In genomic region chr9:35156862-35157261, GRCm38 (mm10) we compare ENCODE assay signal across 16 mouse cellular contexts. TPM values are rescaled to one million over a fixed set of nuclear protein-coding genes. Genes with fewer than 3 reads are reported as not detected.
DNase-seq lines count a peak whose midpoint lies in the region; ATAC-seq and TF ChIP-seq lines count a peak whose summit lies in the region.
"Had no signal": no experiment of that assay in that cellular context is flagged by ENCODE, and none has a peak within 500 bp of the region (broad histone marks: within the 10 kb centered on the region; RNA-seq: fewer than 3 reads in every experiment).

No protein-coding gene starts in this region.

- no peaks in the 10 kb centered on the region for H3K9me3 ChIP-seq in kidney, embryonic 15.5 days (replicated peaks)
- H3K9me3 ChIP-seq in lung, embryonic 15.5 days = no peaks in the 10 kb centered on the region
- no peaks in the 10 kb centered on the region for H3K9me3 ChIP-seq in limb, embryonic 14.5 days (ENCODE audit: control insufficient read depth, low read length)
- no peaks in the 10 kb centered on the region for H3K9me3 ChIP-seq in stomach, embryonic 16.5 days (replicated peaks; ENCODE audit: control insufficient read depth, low read length)
- no peaks in the 10 kb centered on the region for H3K9me3 ChIP-seq in forebrain, embryonic 10.5 days
- H3K9me3 ChIP-seq: liver, embryonic 13.5 days; midbrain, embryonic 12.5 days had no signal

- H3K27ac ChIP-seq in kidney, embryonic 15.5 days = no peak overlapping the region
- H3K27ac ChIP-seq in lung, embryonic 15.5 days = peak overlapping the region; percentile 58
- peak overlapping the region; percentile 40 for H3K27ac ChIP-seq in limb, embryonic 14.5 days (replicated peaks; ENCODE audit: low read depth, low read length)
- H3K27ac ChIP-seq in stomach, embryonic 16.5 days (ENCODE audit: low read length) = peak overlapping the region; percentile 87
- H3K27ac ChIP-seq in forebrain, embryonic 10.5 days = no peak overlapping the region
- H3K27ac ChIP-seq: hindbrain, postnatal 0 days; liver, embryonic 13.5 days; midbrain, embryonic 12.5 days had no signal

- H3K27me3 ChIP-seq in kidney, embryonic 15.5 days = no peaks in the 10 kb centered on the region
- H3K27me3 ChIP-seq in lung, embryonic 15.5 days = no peaks in the 10 kb centered on the region
- no peaks in the 10 kb centered on the region for H3K27me3 ChIP-seq in limb, embryonic 14.5 days (ENCODE audit: control insufficient read depth, insufficient read depth, low read length)
- no peaks in the 10 kb centered on the region for H3K27me3 ChIP-seq in stomach, embryonic 16.5 days (ENCODE audit: control insufficient read depth, insufficient read depth, low read length)
- no peaks in the 10 kb centered on the region for H3K27me3 ChIP-seq in forebrain, embryonic 10.5 days (ENCODE audit: poor library complexity, severe bottlenecking)
- H3K27me3 ChIP-seq: CH12.LX; liver, embryonic 13.5 days; midbrain, embryonic 12.5 days; Patski had no signal

- no peak overlapping the region for H3K4me2 ChIP-seq in kidney, embryonic 15.5 days
- no peak overlapping the region for H3K4me2 ChIP-seq in lung, embryonic 15.5 days
- H3K4me2 ChIP-seq in limb, embryonic 14.5 days (replicated peaks; ENCODE audit: low read depth, low read length, severe bottlenecking) = no peak overlapping the region
- no peak overlapping the region for H3K4me2 ChIP-seq in stomach, embryonic 16.5 days (ENCODE audit: low read depth, low read length)
- H3K4me2 ChIP-seq: liver, embryonic 13.5 days; midbrain, embryonic 12.5 days had no signal

- 73% methylated on average over 4 of the region's 4 CpGs for WGBS in kidney, embryonic 15.5 days
- WGBS in lung, embryonic 15.5 days = 67% methylated on average over 4 of the region's 4 CpGs
- WGBS in limb, embryonic 14.5 days = 58% methylated on average over 4 of the region's 4 CpGs
- WGBS in stomach, embryonic 16.5 days = 64% methylated on average over 4 of the region's 4 CpGs
- 93% methylated on average over 4 of the region's 4 CpGs for WGBS in forebrain, embryonic 10.5 days

- peaks cover 8% of the 10 kb centered on the region for H3K4me1 ChIP-seq in kidney, embryonic 15.5 days
- no peaks in the 10 kb centered on the region for H3K4me1 ChIP-seq in lung, embryonic 15.5 days
- H3K4me1 ChIP-seq in limb, embryonic 14.5 days (ENCODE audit: control insufficient read depth, insufficient read depth, low read length) = peaks cover 10% of the 10 kb centered on the region; the same call in 1 of the 2 replicates
- H3K4me1 ChIP-seq in stomach, embryonic 16.5 days (ENCODE audit: control insufficient read depth, insufficient read depth, low read length) = peaks cover 7% of the 10 kb centered on the region; the same call in 1 of the 2 replicates
- H3K4me1 ChIP-seq in forebrain, embryonic 10.5 days = peaks cover 15% of the 10 kb centered on the region
- H3K4me1 ChIP-seq: liver, embryonic 13.5 days; midbrain, embryonic 12.5 days had no signal

- no peak overlapping the region for H3K4me3 ChIP-seq in kidney, embryonic 15.5 days (replicated peaks)
- H3K4me3 ChIP-seq in lung, embryonic 15.5 days = no peak overlapping the region
- no peak overlapping the region for H3K4me3 ChIP-seq in limb, embryonic 14.5 days (replicated peaks; ENCODE audit: low read length)
- no peak overlapping the region for H3K4me3 ChIP-seq in stomach, embryonic 16.5 days (replicated peaks; ENCODE audit: low read length)
- no peak overlapping the region for H3K4me3 ChIP-seq in forebrain, embryonic 10.5 days
- H3K4me3 ChIP-seq: liver, embryonic 13.5 days; midbrain, embryonic 12.5 days had no signal

- no peak overlapping the region for H3K9ac ChIP-seq in kidney, embryonic 15.5 days
- no peak overlapping the region for H3K9ac ChIP-seq in lung, embryonic 15.5 days
- H3K9ac ChIP-seq in limb, embryonic 14.5 days (ENCODE audit: low read depth, low read length, severe bottlenecking) = no peak overlapping the region
- H3K9ac ChIP-seq in stomach, embryonic 16.5 days (ENCODE audit: low read length) = no peak overlapping the region; the same call in 1 of the 2 replicates
- H3K9ac ChIP-seq: forebrain, postnatal 0 days; liver, embryonic 13.5 days; midbrain, embryonic 12.5 days had no signal

- ATAC-seq in kidney, embryonic 15.5 days (replicated peaks; ENCODE audit: low FRiP score) = 0 out of 2 replicates have a peak, but pooled peaks have one; percentile 22
- ATAC-seq in lung, embryonic 15.5 days (ENCODE audit: borderline replicate concordance, extremely low read depth, low FRiP score, low TSS enrichment) = no peak
- no peak for ATAC-seq in limb, embryonic 14.5 days (ENCODE audit: low FRiP score, low read depth)
- no peak for ATAC-seq in stomach, embryonic 16.5 days (ENCODE audit: insufficient read depth, low FRiP score)
- ATAC-seq: forebrain, postnatal 0 days; hindbrain, postnatal 0 days had no signal

- TF ChIP-seq POLR2A in limb, embryonic 14.5 days (IDR thresholded peaks at IDR 0.05; ENCODE audit: borderline replicate concordance, extremely low read depth, insufficient read depth, insufficient read length) = no peak

- 0 out of 2 replicates have a peak, but pooled peaks cover 2% of the 10 kb centered on the region for H3K36me3 ChIP-seq in kidney, embryonic 15.5 days
- H3K36me3 ChIP-seq in lung, embryonic 15.5 days = no peaks in the 10 kb centered on the region
- peaks cover under 1% of the 10 kb centered on the region; the same call in 1 of the 2 replicates for H3K36me3 ChIP-seq in limb, embryonic 14.5 days (ENCODE audit: control insufficient read depth, insufficient read depth, low read length)
- H3K36me3 ChIP-seq in stomach, embryonic 16.5 days (ENCODE audit: control insufficient read depth, insufficient read depth, low read length) = no peaks in the 10 kb centered on the region
- peaks cover 15% of the 10 kb centered on the region; the same call in 1 of the 2 replicates for H3K36me3 ChIP-seq in forebrain, embryonic 10.5 days (replicated peaks)

- DNase-seq in kidney, postnatal 10 days = no peak
- no peak for DNase-seq in lung, postnatal 36 days
- DNase-seq in limb, embryonic 14.5 days (ENCODE audit: low spot score) = no peak
- DNase-seq in forebrain, embryonic 10.5 days (ENCODE audit: extremely low spot score, low spot score) = no peak
- DNase-seq: cerebellum, adult 11 months; forebrain, postnatal 0 days; layer of hippocampus, postnatal 36 days; liver, embryonic 13.5 days; right cerebral cortex, postnatal 25 days had no signal

RNA-seq across cellular contexts. Expression of gene Dcps, which starts 19.0 kb away (rescaled TPM):
- 94.4 and 95.4 TPM in 2 replicates for polyA plus RNA-seq in kidney, embryonic 15.5 days (2015; fragmentation: Nextera tagmentation; extraction: Ambion mirVana)
- 92.6 and 93.1 TPM in 2 replicates for polyA plus RNA-seq in lung, embryonic 15.5 days (2015; fragmentation: Nextera tagmentation; extraction: Ambion mirVana)
- 54.6 and 60.3 TPM in 2 replicates for polyA plus RNA-seq in limb, embryonic 14.5 days (2012; rRNA removed)
- 61.6 and 65.2 TPM in 2 replicates for polyA plus RNA-seq in limb, embryonic 14.5 days (2014; fragmentation: Nextera tagmentation; extraction: Ambion mirVana)
- polyA plus RNA-seq in stomach, embryonic 16.5 days (2015; fragmentation: Nextera tagmentation; extraction: Ambion mirVana) = 68.2 and 68.9 TPM in 2 replicates
- polyA plus RNA-seq in forebrain, embryonic 10.5 days (2016; fragmentation: Nextera tagmentation; extraction: Ambion mirVana) = 106 and 113 TPM in 2 replicates

RNA-seq across cellular contexts. Expression of gene St3gal4, which starts 37.8 kb away (rescaled TPM):
- polyA plus RNA-seq in kidney, embryonic 15.5 days (2015; fragmentation: Nextera tagmentation; extraction: Ambion mirVana) = 17.4 and 17.8 TPM in 2 replicates
- polyA plus RNA-seq in lung, embryonic 15.5 days (2015; fragmentation: Nextera tagmentation; extraction: Ambion mirVana) = 36.4 and 37.4 TPM in 2 replicates
- polyA plus RNA-seq in limb, embryonic 14.5 days (2012; rRNA removed) = 14.5 and 17.0 TPM in 2 replicates
- polyA plus RNA-seq in limb, embryonic 14.5 days (2014; fragmentation: Nextera tagmentation; extraction: Ambion mirVana) = 35.6 and 36.3 TPM in 2 replicates
- polyA plus RNA-seq in stomach, embryonic 16.5 days (2015; fragmentation: Nextera tagmentation; extraction: Ambion mirVana) = 50.5 and 53.1 TPM in 2 replicates
- 14.5 and 15.0 TPM in 2 replicates for polyA plus RNA-seq in forebrain, embryonic 10.5 days (2016; fragmentation: Nextera tagmentation; extraction: Ambion mirVana)

RNA-seq across cellular contexts. Expression of gene Srpr, which starts 43.1 kb away (rescaled TPM):
- polyA plus RNA-seq in kidney, embryonic 15.5 days (2015; fragmentation: Nextera tagmentation; extraction: Ambion mirVana) = 117 and 123 TPM in 2 replicates
- 113 and 118 TPM in 2 replicates for polyA plus RNA-seq in lung, embryonic 15.5 days (2015; fragmentation: Nextera tagmentation; extraction: Ambion mirVana)
- polyA plus RNA-seq in limb, embryonic 14.5 days (2012; rRNA removed) = 109 and 115 TPM in 2 replicates
- 160 and 161 TPM in 2 replicates for polyA plus RNA-seq in limb, embryonic 14.5 days (2014; fragmentation: Nextera tagmentation; extraction: Ambion mirVana)
- polyA plus RNA-seq in stomach, embryonic 16.5 days (2015; fragmentation: Nextera tagmentation; extraction: Ambion mirVana) = 143 and 152 TPM in 2 replicates
- 78.8 and 81.3 TPM in 2 replicates for polyA plus RNA-seq in forebrain, embryonic 10.5 days (2016; fragmentation: Nextera tagmentation; extraction: Ambion mirVana)

RNA-seq across cellular contexts. Expression of gene Tirap, which starts 43.2 kb away (rescaled TPM):
- polyA plus RNA-seq in kidney, embryonic 15.5 days (2015; fragmentation: Nextera tagmentation; extraction: Ambion mirVana) = 11.9 and 12.1 TPM in 2 replicates
- polyA plus RNA-seq in lung, embryonic 15.5 days (2015; fragmentation: Nextera tagmentation; extraction: Ambion mirVana) = 10.6 and 14.0 TPM in 2 replicates
- polyA plus RNA-seq in limb, embryonic 14.5 days (2012; rRNA removed) = 7.5 and 12.7 TPM in 2 replicates
- 11.0 and 13.4 TPM in 2 replicates for polyA plus RNA-seq in limb, embryonic 14.5 days (2014; fragmentation: Nextera tagmentation; extraction: Ambion mirVana)
- 14.2 and 14.9 TPM in 2 replicates for polyA plus RNA-seq in stomach, embryonic 16.5 days (2015; fragmentation: Nextera tagmentation; extraction: Ambion mirVana)
- 18.8 and 21.9 TPM in 2 replicates for polyA plus RNA-seq in forebrain, embryonic 10.5 days (2016; fragmentation: Nextera tagmentation; extraction: Ambion mirVana)

RNA-seq across cellular contexts. Expression of gene Foxred1, which starts 54.0 kb away (rescaled TPM):
- 47.3 and 50.7 TPM in 2 replicates for polyA plus RNA-seq in kidney, embryonic 15.5 days (2015; fragmentation: Nextera tagmentation; extraction: Ambion mirVana)
- 37.9 and 43.0 TPM in 2 replicates for polyA plus RNA-seq in lung, embryonic 15.5 days (2015; fragmentation: Nextera tagmentation; extraction: Ambion mirVana)
- polyA plus RNA-seq in limb, embryonic 14.5 days (2012; rRNA removed) = 51.1 and 55.2 TPM in 2 replicates
- 29.5 and 33.9 TPM in 2 replicates for polyA plus RNA-seq in limb, embryonic 14.5 days (2014; fragmentation: Nextera tagmentation; extraction: Ambion mirVana)
- 41.8 and 42.3 TPM in 2 replicates for polyA plus RNA-seq in stomach, embryonic 16.5 days (2015; fragmentation: Nextera tagmentation; extraction: Ambion mirVana)
- 55.3 and 55.6 TPM in 2 replicates for polyA plus RNA-seq in forebrain, embryonic 10.5 days (2016; fragmentation: Nextera tagmentation; extraction: Ambion mirVana)

Comparison
In these comparisons a context has a peak if more than half of its experiments do, and no peak if none do; other contexts are left out.
1. H3K27ac ChIP-seq: peak in lung, embryonic 15.5 days (single experiment), limb, embryonic 14.5 days (single experiment) and stomach, embryonic 16.5 days (single experiment); none in kidney, embryonic 15.5 days (single experiment) and forebrain, embryonic 10.5 days (single experiment).